Mouse (Mus musculus) C2C12 (cell line): Measurements from ENCODE around the gene Tjp3.

Experiments used
- CEBPB ChIP-seq: IDR thresholded peaks from one replicate; pipeline ENCODE4 v1.6.1; 2011; ENCODE audit warnings: low read depth, mild to moderate bottlenecking, control low read depth, moderate library complexity
- CTCF ChIP-seq: IDR thresholded peaks from one replicate; pipeline ENCODE4 v1.5.1; 2011; ENCODE audit not compliant: control insufficient read depth, insufficient read depth, insufficient read length

GRCm38 (mm10) chr10:81319330-81319699 lies 27.9 kb upstream of the Tjp3 start:
- TF ChIP-seq CTCF (no peak), CEBPB (no peak)
